ENCODE assay signal across 10 mouse cellular contexts in the genomic region with DNA sequence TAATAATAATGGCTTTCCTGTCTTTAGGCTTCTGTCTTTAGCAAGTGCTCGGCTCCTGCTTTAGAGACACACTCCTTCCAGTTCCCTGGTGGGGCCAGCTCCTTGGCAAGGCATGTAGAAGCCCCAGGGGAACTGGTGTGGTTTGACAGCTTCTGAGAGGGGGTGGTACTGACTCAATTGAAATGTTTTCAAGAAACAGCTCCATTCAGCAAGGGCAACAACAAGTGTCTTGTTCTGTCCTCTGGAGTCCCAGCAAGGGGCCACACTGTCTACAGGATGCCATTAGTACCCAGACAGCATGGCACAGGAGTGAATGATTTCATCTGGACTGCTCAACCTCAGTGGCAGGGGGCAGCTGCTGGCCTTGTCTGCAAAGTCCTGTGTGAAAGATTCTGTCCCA. TPM values are rescaled to one million over a fixed set of nuclear protein-coding genes. Genes with fewer than 3 reads are reported as not detected.
DNase-seq lines count a peak whose midpoint lies in the region; ATAC-seq lines count a peak whose summit lies in the region.
"Had no signal": no experiment of that assay in that cellular context is flagged by ENCODE, and none has a peak within 500 bp of the region (broad histone marks: within the 10 kb centered on the region; RNA-seq: fewer than 3 reads in every experiment).

No protein-coding gene starts in this region.

- no peak overlapping the region for H3K27ac ChIP-seq in embryonic facial prominence, embryonic 14.5 days (replicated peaks; ENCODE audit: low read depth, low read length)
- peak overlapping the region; percentile 49; the same call in 1 of the 2 replicates for H3K27ac ChIP-seq in hindbrain, embryonic 15.5 days (replicated peaks)
- H3K27ac ChIP-seq in neural tube, embryonic 12.5 days: no peak overlapping the region
- no peak overlapping the region for H3K27ac ChIP-seq in intestine, embryonic 16.5 days (ENCODE audit: low read length)
- H3K27ac ChIP-seq in kidney, embryonic 16.5 days (ENCODE audit: low read length): no peak overlapping the region
- H3K27ac ChIP-seq: kidney, postnatal 0 days had no signal

- H3K9me3 ChIP-seq in embryonic facial prominence, embryonic 14.5 days (ENCODE audit: control insufficient read depth, low read length): no peaks in the 10 kb centered on the region
- no peaks in the 10 kb centered on the region for H3K9me3 ChIP-seq in hindbrain, embryonic 15.5 days
- H3K9me3 ChIP-seq in neural tube, embryonic 12.5 days: no peaks in the 10 kb centered on the region
- no peaks in the 10 kb centered on the region for H3K9me3 ChIP-seq in intestine, embryonic 16.5 days (ENCODE audit: control insufficient read depth, low read length)
- no peaks in the 10 kb centered on the region for H3K9me3 ChIP-seq in kidney, embryonic 16.5 days (ENCODE audit: low read length)

- H3K4me3 ChIP-seq in embryonic facial prominence, embryonic 14.5 days (ENCODE audit: low read depth, low read length): no peak overlapping the region
- H3K4me3 ChIP-seq in hindbrain, embryonic 15.5 days: no peak overlapping the region
- no peak overlapping the region for H3K4me3 ChIP-seq in neural tube, embryonic 12.5 days
- H3K4me3 ChIP-seq in intestine, embryonic 16.5 days (ENCODE audit: low read length): no peak overlapping the region
- H3K4me3 ChIP-seq in kidney, embryonic 16.5 days (ENCODE audit: low read length): no peak overlapping the region

- no peaks in the 10 kb centered on the region for H3K27me3 ChIP-seq in embryonic facial prominence, embryonic 14.5 days (replicated peaks; ENCODE audit: control insufficient read depth, insufficient read depth, low read length)
- H3K27me3 ChIP-seq in hindbrain, embryonic 15.5 days: no peaks in the 10 kb centered on the region
- H3K27me3 ChIP-seq in neural tube, embryonic 12.5 days (replicated peaks): no peaks in the 10 kb centered on the region
- no peaks in the 10 kb centered on the region for H3K27me3 ChIP-seq in intestine, embryonic 16.5 days (replicated peaks; ENCODE audit: control insufficient read depth, insufficient read depth, low read length)
- H3K27me3 ChIP-seq in kidney, embryonic 16.5 days (ENCODE audit: insufficient read depth, low read length): no peaks in the 10 kb centered on the region

- H3K9ac ChIP-seq in embryonic facial prominence, embryonic 14.5 days (ENCODE audit: low read depth, low read length): no peak overlapping the region
- no peak overlapping the region for H3K9ac ChIP-seq in hindbrain, embryonic 15.5 days
- no peak overlapping the region for H3K9ac ChIP-seq in neural tube, embryonic 12.5 days
- H3K9ac ChIP-seq in intestine, embryonic 16.5 days (ENCODE audit: low read depth, low read length): no peak overlapping the region
- no peak overlapping the region for H3K9ac ChIP-seq in kidney, embryonic 16.5 days (replicated peaks; ENCODE audit: low read length)

- peaks cover 7% of the 10 kb centered on the region; the same call in 1 of the 2 replicates for H3K4me1 ChIP-seq in embryonic facial prominence, embryonic 14.5 days (ENCODE audit: control insufficient read depth, insufficient read depth, low read length)
- H3K4me1 ChIP-seq in hindbrain, embryonic 15.5 days (replicated peaks): peaks cover 20% of the 10 kb centered on the region
- peaks cover 25% of the 10 kb centered on the region for H3K4me1 ChIP-seq in neural tube, embryonic 12.5 days
- no peaks in the 10 kb centered on the region; the same call in 1 of the 2 replicates for H3K4me1 ChIP-seq in intestine, embryonic 16.5 days (ENCODE audit: control insufficient read depth, insufficient read depth, low read length)
- no peaks in the 10 kb centered on the region for H3K4me1 ChIP-seq in kidney, embryonic 16.5 days (ENCODE audit: insufficient read depth, low read length)

- peak; percentile 49 for DNase-seq in layer of hippocampus, adult 11-12 months (ENCODE audit: low spot score)
- DNase-seq in layer of hippocampus, adult 9-10 months (ENCODE audit: low spot score): no peak
- DNase-seq in embryonic facial prominence, embryonic 14.5 days (ENCODE audit: low spot score): peak; percentile 66
- DNase-seq in spleen, adult 18-20 months: no peak
- DNase-seq: lung, adult 2 months had no signal

- H3K4me2 ChIP-seq in embryonic facial prominence, embryonic 14.5 days (ENCODE audit: low read depth, low read length): no peak overlapping the region
- H3K4me2 ChIP-seq in hindbrain, embryonic 15.5 days: no peak overlapping the region
- H3K4me2 ChIP-seq in neural tube, embryonic 12.5 days (replicated peaks): no peak overlapping the region
- H3K4me2 ChIP-seq in intestine, embryonic 16.5 days (ENCODE audit: low read depth, low read length): no peak overlapping the region
- no peak overlapping the region for H3K4me2 ChIP-seq in kidney, embryonic 16.5 days (replicated peaks; ENCODE audit: low read depth, low read length)

- H3K36me3 ChIP-seq in embryonic facial prominence, embryonic 14.5 days (ENCODE audit: control insufficient read depth, insufficient read depth, low read length): peaks cover 15% of the 10 kb centered on the region
- peaks cover 12% of the 10 kb centered on the region; the same call in 1 of the 2 replicates for H3K36me3 ChIP-seq in hindbrain, embryonic 15.5 days
- peaks cover 11% of the 10 kb centered on the region for H3K36me3 ChIP-seq in neural tube, embryonic 12.5 days
- H3K36me3 ChIP-seq in intestine, embryonic 16.5 days (ENCODE audit: control insufficient read depth, insufficient read depth, low read length): 0 out of 2 replicates have a peak, but pooled peaks cover 8% of the 10 kb centered on the region
- peaks cover 11% of the 10 kb centered on the region; the same call in 1 of the 2 replicates for H3K36me3 ChIP-seq in kidney, embryonic 16.5 days (ENCODE audit: insufficient read depth, low read length)

- peak; percentile 20; the same call in 1 of the 2 replicates for ATAC-seq in embryonic facial prominence, embryonic 14.5 days (ENCODE audit: low read depth)
- ATAC-seq in hindbrain, embryonic 15.5 days (ENCODE audit: low FRiP score, low read depth): peak; percentile 89
- ATAC-seq in neural tube, embryonic 12.5 days (ENCODE audit: low FRiP score, low read depth): peak; percentile 69; the same call in 1 of the 2 replicates
- no peak for ATAC-seq in intestine, embryonic 16.5 days
- no peak for ATAC-seq in kidney, embryonic 16.5 days (ENCODE audit: low FRiP score, low TSS enrichment)

- WGBS in embryonic facial prominence, embryonic 14.5 days: 37% methylated on average over 1 of the region's 1 CpGs
- 4% methylated on average over 1 of the region's 1 CpGs for WGBS in hindbrain, embryonic 15.5 days
- 37% methylated on average over 1 of the region's 1 CpGs for WGBS in neural tube, embryonic 12.5 days
- WGBS in intestine, embryonic 16.5 days: 72% methylated on average over 1 of the region's 1 CpGs
- 70% methylated on average over 1 of the region's 1 CpGs for WGBS in kidney, embryonic 16.5 days

RNA-seq across cellular contexts. Expression of gene Dhx36, which starts 51.0 kb away (rescaled TPM):
- polyA plus RNA-seq in embryonic facial prominence, embryonic 14.5 days (2014; fragmentation: Nextera tagmentation; extraction: Ambion mirVana): 31.6 and 35.5 TPM in 2 replicates
- polyA plus RNA-seq in hindbrain, embryonic 15.5 days (2015; fragmentation: Nextera tagmentation; extraction: Ambion mirVana): 38.8 and 39.1 TPM in 2 replicates
- polyA plus RNA-seq in neural tube, embryonic 12.5 days (2016; fragmentation: Nextera tagmentation; extraction: Ambion mirVana): 51.5 and 52.7 TPM in 2 replicates
- polyA plus RNA-seq in intestine, embryonic 16.5 days (2015; fragmentation: Nextera tagmentation; extraction: Ambion mirVana): 8.2 and 10.4 TPM in 2 replicates
- polyA plus RNA-seq in kidney, embryonic 16.5 days (2015; fragmentation: Nextera tagmentation; extraction: Ambion mirVana): 18.2 and 24.4 TPM in 2 replicates

Comparison
In these comparisons a context has a peak if more than half of its experiments do, and no peak if none do; other contexts are left out.
1. DNase-seq: peak in layer of hippocampus, adult 11-12 months (single experiment) and embryonic facial prominence, embryonic 14.5 days (single experiment); none in layer of hippocampus, adult 9-10 months (single experiment) and spleen, adult 18-20 months (0 of 2).
2. ATAC-seq: peak in embryonic facial prominence, embryonic 14.5 days (single experiment), hindbrain, embryonic 15.5 days (single experiment) and neural tube, embryonic 12.5 days (single experiment); none in intestine, embryonic 16.5 days (single experiment) and kidney, embryonic 16.5 days (single experiment).